Mouse (Mus musculus) adipocyte (in vitro differentiated cells): ENCODE results near the gene Cyyr1.
"Not testable (repeated sequence)": the region's sequence is repeated elsewhere in the genome, so short reads cannot be mapped to it uniquely, and the experiment has no call there.

ENCODE experiments used
- DNase-seq: peaks from one replicate; pipeline ENCODE4 v3.0.0-alpha.2; 2016; ENCODE audit warnings: low spot score

Cyyr1 gene

DNA sequence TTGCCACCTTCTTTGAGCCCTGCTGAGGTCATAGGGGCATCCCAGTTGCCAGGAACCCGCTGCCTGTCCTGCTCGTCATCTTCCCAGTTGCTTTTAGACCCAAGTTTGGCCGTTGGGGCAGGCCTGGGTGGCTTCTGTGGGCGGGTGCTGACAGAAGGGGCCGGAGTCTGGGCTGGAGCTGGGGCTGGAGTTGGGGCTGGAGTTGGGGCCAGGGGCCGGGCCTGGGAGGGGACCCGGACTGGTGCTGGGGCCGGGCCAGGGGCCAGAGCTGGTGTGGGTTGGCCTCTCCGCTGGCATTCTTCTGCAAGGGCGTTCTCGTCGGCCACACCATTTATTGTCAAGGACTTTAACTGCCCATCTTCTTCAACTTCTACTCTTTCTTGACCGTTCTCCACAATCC is at the start of gene Cyyr1:
Gene Cyyr1, minus strand, starts transcription at position 101 of the 400 bp plus-strand sequence.
- not testable (repeated sequence) for DNase-seq

DNA sequence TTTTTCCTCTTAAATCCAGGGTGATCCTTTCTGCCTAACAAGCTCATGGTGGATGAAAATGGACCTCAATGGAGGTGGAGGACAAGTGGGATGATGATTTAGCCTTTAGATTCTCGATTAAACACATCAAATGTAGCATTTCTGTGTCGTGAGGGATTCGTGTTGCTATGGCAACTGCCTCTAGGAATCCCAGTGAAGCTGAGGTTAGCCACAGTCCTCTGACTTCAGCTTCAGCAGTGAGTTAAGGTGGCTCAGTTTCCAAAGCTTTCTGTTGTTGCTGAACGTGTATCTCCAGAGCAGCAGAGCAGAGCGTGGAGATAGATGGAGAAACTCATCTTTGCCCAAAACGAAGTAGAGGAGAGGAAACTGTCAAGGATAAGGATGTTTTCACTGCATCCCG is 35.6 kb upstream of the Cyyr1 start:
- no peak for DNase-seq

DNA sequence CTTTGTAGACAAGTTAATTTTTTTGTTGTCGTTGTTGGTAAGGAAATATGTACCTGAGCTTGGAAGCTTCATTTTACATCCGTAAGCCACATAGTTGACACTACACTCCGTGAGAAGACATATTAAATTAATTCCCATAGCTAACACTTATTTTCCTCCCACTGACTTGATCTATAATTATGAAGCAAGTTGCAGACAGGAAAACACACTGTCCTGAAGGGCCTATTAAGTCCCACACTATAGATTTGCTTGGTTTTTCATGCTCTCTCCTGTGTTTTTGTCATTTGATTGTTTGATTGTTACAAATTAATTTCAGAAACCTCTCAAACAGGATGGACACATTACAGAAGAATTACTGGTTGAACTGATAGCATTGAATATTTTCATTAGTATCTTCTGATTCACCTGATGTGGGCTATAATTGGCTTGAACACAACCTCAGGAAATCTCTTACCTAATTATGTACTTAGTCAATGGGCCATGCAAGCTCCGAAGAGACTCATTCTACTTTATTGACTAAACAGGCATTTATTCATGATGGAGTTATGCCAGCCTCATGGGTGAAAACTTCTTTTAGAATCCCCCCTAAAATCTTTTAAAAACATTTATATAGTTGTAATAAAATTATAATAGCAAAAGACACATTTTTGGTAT is 34.5 kb upstream of the Cyyr1 start:
- no peak for DNase-seq

DNA sequence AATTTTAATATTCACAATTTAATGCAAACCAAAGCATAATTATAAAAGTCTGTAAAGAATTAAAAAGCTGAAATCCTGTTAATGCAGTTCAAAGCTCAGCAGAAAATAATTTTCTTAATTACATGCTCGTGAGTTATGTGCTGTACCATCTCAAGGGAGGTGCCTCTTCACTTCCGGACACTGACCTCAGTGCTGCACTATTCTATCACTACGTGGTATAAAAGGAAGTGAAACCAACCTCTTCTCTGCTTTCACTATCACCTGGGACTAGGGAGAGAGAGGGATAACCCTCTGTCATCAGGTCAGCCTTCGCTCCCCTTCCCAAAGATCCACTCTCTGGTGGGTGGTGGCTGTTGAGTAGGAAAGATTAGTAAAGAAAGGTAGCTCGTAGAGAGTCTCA is 13.3 kb upstream of the Cyyr1 start:
- no peak for DNase-seq

DNA sequence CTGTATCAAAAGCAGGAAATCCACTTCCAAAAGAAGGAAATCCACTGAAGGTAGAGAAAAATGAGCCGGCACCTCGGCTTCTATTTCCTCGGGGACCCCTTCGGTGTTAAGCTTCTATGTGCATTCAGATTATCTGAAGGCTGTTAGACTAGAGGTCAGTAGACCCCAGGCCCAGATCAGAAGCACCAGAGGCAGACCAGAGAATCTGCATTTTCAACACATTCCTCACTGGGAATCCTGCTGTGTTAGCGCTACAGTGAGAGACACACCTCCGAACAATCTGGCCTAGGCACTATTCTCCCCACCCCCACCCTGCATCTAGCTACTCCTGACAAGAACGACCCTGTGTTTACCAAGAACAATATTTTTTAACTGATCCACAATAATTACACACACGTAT is 641 bp upstream of the Cyyr1 start:
- no peak for DNase-seq

DNA sequence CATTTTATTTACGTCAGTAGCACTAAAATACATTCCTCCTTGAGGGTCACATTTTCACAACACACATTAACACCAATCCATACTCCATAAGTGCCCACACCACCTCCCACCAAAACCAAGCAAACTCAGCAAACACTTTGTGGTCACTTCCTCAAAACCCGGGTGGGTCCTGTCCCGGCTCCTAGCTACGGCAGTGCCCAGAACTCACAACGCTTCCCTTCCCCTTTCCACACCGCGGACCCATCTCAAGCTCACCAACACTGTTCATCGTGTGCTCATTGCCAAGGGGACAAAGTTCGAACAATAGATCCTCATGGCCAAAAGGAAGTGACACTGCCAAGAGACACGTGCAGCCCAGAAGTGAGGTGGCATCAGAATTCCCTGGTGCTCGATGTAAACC is 1.2 kb downstream of the Cyyr1 start:
- DNase-seq, result not testable (repeated sequence)

DNA sequence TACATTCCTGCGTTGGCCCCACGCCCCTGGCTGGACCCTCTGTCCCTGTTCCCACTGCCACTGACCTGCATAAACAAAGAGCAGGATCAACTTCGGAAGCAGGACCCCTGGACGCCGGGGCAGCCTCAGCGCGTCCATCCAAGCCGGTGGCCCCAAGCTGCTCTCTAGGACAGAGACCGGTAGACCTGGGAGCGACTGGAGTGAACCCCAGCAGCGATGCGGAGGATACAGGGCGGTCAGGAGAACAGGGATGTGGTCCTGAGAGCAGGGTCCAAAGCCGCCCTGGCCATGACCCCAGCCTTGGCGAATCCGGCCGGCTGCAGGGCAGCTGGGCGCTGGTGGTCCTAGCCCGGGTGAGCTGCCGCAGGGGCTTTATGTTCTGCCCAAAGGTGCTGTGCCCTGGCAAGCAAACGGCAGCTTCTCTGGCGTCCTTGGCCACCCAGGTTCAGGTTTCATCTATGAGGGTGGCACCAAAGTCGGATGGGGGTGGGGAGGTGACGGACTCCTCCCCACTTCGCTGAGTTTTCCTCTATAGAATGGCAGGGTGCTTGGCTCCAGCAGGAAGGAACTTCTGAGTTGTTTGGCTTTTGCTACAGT is 3.1 kb downstream of the Cyyr1 start:
- no peak for DNase-seq

DNA sequence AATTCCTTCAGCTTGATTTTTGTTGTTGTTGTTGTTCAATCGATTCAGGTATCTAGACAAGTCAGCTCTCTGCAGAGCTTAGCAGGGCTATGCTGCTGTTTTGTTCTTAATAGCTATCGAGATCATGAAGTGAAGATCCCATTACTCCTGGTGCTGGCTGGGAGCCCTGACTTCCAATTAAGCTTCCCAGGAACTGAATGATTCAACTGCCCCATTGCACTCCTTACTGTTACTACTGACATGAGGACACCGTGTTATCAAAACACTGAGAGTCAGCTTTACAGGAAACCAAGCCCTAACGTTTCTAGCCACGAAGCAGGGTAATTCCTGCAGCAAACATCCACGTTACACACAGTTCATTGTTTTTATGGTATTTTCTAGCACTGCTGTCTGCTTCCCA is 6.7 kb downstream of the Cyyr1 start:
- DNase-seq, result no peak

DNA sequence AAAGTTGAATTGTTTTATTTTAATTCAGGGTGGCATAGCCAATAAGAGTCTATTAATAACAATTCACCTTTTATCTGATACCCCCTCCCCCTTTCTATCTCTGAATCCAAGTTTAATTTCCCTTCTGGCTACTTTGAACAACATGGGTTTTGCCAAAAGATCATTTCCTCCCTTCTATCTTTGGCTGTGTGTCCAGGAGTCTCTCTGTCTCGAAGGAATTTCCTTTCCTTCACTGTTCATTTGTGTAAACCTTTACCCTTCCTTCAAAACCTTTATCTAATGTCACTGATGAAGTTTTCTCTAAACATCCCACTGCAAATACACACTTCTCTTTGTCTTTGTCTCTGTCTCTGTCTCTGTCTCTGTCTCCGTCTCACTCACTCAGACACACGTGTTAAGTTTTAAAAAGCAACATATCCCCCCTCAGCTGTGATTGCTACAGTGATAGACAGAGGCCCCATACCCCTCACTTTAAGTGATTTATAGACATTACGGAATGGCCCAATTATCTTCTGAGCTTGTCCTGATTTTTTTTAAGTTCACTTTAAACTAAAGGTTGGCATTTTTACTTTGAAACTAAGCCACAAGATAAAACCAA is 11.4 kb downstream of the Cyyr1 start:
- no peak for DNase-seq

DNA sequence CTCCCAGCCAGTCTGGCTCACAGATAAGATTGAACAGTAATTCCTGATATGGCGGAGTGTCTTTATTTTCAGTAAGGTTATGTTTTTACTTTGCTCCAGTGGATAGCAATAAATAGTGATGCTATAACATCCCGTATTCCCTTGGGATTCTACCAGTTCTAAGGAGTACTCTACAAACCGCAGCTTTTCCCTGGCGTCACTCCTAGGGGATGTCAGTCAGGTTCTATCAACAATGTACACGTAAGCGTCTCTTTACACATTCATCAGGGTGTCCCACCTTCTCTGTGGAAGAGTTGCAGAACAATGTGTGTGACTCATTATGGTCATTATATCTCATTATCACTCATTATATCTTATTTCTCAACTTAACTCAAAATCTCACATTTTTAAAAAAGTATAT is 12.2 kb downstream of the Cyyr1 start:
- no peak for DNase-seq

DNA sequence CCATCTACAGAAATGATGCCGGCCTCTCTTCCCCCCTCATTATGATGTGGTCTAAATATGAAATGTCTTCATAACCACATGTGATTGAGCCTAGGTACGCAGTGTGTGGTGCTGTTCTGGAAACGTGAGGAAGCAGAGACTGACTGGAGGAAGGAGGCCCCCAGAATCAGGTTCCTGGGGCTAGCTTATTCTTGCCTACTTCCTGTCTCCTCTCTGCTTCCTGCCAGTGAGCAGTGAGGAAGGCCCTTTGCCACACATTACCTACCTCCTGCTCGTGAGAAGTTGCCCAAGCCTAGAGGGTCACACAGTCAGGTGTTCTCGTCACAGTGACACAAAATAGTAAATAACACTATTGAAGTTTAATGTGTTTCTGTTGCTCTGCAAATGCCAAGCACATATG is 14.8 kb downstream of the Cyyr1 start:
- no peak for DNase-seq

DNA sequence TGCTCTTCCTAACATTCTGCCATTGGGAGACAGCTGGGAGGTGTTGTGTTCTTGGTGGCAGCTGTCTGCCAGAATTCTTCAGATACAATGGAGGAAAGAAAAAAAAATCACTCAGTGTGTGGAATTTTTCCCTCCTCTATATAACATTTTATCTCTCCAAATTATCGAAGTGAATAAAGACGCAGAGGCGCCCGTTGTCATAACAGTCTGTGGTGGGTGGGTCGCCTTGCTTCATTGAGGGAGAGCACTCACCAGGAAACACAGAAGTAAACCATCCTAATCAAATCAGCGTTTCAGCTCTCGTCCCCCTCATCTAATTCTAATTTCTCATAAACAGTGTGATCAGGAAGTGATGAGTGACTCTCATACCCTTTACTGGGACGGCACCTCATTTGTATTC is 17.1 kb downstream of the Cyyr1 start:
- no peak for DNase-seq

DNA sequence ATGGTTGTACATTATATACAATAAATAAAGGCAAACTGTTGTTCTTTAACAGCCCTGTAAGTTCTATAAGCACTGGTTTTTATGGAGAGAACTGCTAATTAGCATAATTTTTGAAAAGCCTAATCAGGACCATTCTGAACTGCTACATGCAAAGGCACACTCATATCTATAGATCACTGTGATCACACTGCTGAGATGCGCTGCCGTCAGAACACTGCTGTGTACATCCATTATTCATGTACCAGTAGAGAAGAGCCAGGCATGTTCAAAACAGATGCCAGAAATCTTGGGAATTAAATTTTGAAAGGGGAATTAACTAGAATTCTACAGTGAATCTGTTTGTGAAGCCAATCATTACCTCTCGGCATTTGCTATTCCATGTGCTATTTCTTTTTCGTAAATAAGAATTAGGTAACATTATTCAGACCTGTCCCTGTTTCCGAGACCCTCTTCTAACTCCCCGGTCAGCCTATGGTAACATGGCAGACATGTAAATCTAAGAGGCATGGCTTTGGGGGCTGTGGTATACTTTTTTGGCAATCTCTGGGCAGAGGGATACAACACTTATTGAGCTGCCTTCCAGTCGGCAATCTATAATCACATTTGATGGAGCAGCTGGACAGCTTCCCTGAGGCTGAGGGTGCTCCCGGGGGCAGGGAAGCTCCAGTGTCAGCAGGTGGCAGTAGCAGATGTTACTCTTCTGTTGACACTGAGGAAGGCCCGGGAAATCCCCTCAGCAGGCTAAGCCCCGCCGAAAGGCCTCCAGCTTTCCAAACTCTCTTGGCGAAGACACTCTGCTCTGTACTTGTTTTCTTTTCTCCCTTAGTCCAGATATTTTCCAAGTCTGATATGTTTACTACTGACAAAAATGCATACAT is 25.2 kb downstream of the Cyyr1 start:
- no peak for DNase-seq

DNA sequence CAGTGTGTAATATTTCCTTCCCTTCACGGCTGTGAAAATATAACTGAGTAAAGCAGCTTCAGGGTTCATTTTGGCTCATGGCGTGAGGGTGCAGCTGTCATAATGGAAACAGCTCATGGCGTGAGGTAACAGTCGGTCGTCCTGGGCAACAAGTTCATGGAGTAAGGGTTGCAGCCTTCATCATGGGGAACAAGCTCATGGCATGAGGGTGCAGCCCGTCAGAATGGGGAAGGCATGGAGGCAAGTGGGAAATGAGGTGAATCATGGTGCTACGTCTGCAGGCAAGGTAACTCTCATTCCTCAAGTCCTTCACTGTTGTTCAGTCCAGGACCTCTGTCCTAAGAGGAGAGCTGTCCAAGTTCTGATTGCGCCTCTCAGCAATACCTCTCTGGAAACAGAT is 28.6 kb downstream of the Cyyr1 start:
- DNase-seq, result no peak

DNA sequence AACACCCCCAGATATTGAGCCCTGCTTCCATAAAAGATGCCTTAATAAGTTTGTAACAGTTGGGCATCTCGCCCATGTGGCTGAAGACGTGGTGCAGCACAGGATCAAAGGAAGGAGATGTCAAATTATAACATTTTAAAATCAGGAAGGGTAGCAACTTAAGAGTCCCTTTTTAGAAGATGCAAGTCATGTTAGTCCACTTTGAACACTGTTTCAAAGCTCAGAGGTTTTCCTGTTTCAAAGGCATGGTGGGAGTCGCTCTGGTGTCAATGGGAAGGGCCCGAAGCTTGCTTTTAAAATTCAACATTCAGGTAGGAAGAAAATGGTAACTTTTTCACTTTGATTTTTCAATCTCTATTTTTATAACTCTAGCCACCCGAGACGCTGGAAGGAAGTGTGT is 45.9 kb downstream of the Cyyr1 start:
- no peak for DNase-seq

DNA sequence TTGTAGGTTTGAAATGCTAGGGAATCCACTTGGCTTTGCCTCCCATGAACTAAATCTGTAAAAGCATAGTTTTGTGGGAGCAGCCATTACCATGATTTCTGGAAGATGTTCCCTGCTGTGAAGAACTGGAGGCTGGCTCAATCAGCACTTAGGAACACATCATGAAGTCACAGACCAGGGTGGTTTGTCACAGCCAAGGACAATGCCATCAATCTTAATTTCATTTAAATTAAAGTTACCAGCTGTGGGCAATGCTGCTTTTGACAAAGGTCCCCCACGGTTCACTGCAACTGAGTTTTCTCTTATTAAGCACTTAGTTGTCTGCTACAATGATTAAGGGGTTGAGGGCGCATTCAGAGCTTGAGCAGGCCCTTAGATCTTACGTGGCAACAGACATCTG is 48.1 kb downstream of the Cyyr1 start:
- no peak for DNase-seq

DNA sequence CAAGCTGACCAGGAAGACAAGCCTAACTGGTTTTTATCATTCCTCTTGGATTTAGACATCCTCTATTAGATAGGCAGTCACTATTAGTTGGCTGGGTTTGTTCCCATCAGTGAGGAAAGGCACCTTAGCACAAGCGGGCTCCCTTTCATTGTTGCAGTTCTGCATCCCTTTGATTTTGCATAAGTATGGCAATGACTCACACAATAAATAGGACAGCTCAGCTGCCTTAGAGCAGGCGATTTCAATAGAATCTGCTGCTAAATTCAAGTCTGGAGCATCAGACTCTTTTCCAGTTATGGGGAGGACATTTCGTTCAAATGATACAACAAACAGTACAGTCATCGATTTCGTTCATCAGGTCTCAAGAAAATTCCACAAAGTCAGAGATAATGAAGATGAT is 49.8 kb downstream of the Cyyr1 start:
- DNase-seq, result no peak

DNA sequence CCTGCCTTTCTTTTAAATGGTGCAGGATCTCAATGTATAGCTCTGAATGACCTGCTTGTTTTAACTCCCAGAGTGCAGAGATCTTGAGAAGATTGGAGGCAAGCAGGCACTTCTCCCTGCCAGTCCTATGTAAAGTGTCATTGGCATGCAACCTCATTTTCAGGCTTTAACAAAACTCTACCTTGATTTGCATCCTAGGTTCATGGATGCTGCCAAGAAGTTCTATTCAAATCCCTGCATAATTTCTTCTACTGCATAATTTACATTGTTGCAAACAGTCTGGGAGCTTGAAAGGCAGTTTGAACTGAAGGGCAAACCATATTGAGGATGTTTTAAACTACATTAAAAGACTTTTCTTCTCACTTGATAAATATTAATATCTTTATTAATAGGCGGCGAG is 57.4 kb downstream of the Cyyr1 start:
- DNase-seq, result no peak

DNA sequence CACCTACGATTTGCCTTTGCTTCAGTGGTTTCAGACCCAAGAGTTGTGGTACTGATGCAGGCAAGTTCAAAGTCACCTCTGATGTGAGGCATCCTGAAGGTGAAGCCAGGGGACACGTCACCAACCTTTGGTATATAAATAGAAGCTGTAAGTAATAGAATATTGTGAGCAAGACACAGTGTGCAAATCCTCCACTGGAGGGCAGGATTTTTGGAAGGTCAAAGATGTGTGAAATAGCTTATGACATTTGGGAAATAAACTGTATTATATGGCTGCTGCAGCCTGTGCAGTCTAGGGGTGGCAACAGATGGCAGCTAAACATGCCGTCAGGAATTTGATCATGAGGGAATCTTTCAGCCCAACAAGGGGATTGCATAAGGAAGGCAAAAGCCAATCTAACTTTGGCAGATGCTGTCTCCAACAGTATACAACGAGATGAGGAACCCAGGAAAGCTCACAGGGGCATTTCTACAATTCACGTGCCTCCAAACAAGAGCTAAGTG is 65.0 kb downstream of the Cyyr1 start:
- DNase-seq, result peak; percentile 6

DNA sequence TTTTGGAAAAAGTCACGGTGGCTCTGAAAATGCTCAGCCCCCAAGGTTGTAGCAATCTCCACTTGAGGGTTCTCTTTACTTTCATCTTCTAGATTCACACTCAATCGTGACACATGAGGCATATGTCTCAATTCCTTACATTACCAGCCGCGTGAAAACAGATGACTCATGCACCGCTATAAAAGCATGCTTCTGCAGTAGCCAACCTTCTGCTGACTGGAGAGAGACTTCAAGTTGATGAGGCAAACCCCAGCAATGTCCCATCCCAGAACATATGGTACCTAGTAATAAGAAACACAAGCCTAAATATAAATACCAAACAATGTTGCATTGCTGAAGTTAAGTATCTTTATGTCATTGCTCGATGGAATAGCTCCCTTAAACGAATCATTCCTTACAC is 65.9 kb downstream of the Cyyr1 start:
- DNase-seq, result no peak

DNA sequence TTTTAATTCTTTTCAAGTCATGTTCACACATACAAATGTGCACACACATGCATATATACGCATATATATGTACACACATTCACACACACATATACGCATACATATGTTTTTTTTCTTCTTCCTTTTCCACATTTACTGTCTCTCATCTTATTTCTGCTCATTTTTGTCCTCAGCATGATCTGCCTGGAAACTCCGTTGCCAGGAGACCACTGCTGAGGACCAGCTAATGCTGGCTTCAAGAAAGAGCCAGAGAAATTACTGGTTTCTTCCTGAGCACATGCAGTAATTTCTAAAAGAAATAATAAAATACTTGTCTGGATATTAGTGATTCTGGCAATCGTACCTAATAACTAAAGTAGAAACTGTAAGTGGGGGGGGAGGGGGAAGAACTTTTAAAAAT is 68.6 kb downstream of the Cyyr1 start:
- no peak for DNase-seq

DNA sequence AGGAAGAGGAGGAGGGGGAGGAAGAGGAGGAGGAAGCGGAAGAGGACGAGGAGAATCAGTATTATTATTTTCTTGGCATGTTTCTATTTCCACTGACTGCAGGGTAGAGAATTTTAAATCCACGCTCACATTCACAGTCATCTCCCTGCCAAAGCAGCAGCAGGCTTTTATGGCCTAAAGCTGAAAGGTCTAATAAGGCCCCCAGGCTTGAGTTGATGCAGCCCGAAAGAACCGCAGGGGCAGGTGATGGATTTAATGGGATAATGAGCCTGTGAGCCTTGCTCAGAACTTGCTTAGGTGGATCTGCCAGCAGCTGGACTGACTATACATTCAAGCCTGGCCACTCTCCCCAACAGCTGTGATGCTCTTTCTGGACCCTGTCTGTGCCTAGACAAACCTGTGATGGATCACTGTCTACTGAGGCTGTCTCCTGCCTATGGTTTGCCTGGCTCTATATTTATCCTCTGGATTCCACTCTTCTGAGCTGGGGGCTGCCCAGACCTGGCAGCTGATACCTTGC is 78.6 kb downstream of the Cyyr1 start:
- DNase-seq, result no peak

DNA sequence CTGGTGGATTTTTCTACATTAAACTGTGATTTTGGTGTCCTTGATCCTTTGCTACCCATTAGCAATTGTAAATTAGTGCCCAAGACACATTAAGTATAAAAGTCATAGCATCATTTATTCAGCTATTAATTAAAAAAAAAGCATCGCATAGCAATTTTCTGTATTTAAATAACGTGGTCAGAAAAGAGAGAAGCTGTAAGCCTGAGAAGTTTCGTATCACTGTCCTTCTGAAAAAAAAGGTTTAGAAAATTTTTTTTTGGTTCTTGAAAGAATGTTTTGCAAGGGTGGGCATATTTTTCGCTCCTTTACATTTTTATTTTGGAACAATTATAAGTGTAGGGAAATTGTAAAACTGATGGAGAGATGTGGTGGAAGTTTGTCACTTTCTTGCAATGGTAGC is 83.1 kb downstream of the Cyyr1 start:
- no peak for DNase-seq
